Mouse (Mus musculus) embryonic facial prominence, embryonic 14.5 days (tissue): ENCODE measurements at regions not wholly inside any gene's neighbourhood (a gene's known extent, or its start where the extent isn't known, plus 50 kb on each side); places are given as distances from the start of the nearest gene placed in this dataset.

Source experiments
- ATAC-seq: fragments of 200-750 bp; cut with Nextera tagmentation; 2 replicates; pipeline ENCODE4 v1.8.0; 2017; ENCODE audit warnings: low read depth, moderate number of reproducible peaks, moderate TSS enrichment
- DNase-seq: peaks from one replicate; pipeline ENCODE4 v3.0.0-alpha.2; 2015; ENCODE audit warnings: low spot score
- H3K27ac ChIP-seq: fragments of 300-500 bp; sonication (generic); replicated peaks from 2 replicates; pipeline ENCODE4 v1.5.1; 2014; ENCODE audit warnings: low read depth, mild to moderate bottlenecking, low read length, moderate library complexity
- H3K27me3 ChIP-seq: fragments of 300-500 bp; sonication (generic); replicated peaks from 2 replicates; pipeline ENCODE4 v1.6.1; 2014; ENCODE audit warnings: low read length; ENCODE audit not compliant: control insufficient read depth, insufficient read depth
- H3K36me3 ChIP-seq: fragments of 300-500 bp; sonication (generic); 2 replicates; pipeline ENCODE4 v1.6.1; 2014; ENCODE audit warnings: low read length, mixed read lengths; ENCODE audit not compliant: control insufficient read depth, insufficient read depth
- H3K4me1 ChIP-seq: fragments of 300-500 bp; sonication (generic); 2 replicates; pipeline ENCODE4 v1.6.1; 2014; ENCODE audit warnings: antibody characterized with exemption, low read length; ENCODE audit not compliant: control insufficient read depth, insufficient read depth
- H3K4me2 ChIP-seq: fragments of 300-500 bp; sonication (generic); 2 replicates; pipeline ENCODE4 v1.6.1; 2014; ENCODE audit warnings: low read depth, mild to moderate bottlenecking, low read length, moderate library complexity, mixed read lengths
- H3K4me3 ChIP-seq: fragments of 300-500 bp; sonication (generic); 2 replicates; pipeline ENCODE4 v1.5.1; 2014; ENCODE audit warnings: low read depth, mild to moderate bottlenecking, low read length
- H3K9ac ChIP-seq: fragments of 300-500 bp; sonication (generic); 2 replicates; pipeline ENCODE4 v1.6.1; 2014; ENCODE audit warnings: low read depth, mild to moderate bottlenecking, low read length, moderate library complexity, mixed read lengths
- H3K9me3 ChIP-seq: fragments of 300-500 bp; sonication (generic); 2 replicates; pipeline ENCODE4 v1.6.1; 2016; ENCODE audit warnings: low read length; ENCODE audit not compliant: control insufficient read depth
- WGBS: fragments of 180-500 bp; shearing (Covaris S2); extraction: QIAGEN DNeasy Blood & Tissue Kit; methylation state at CpG from one replicate; pipeline ENCODE4 v1.1.7; 2014; 5-methylcytosine and 5-hydroxymethylcytosine counted together

DNA sequence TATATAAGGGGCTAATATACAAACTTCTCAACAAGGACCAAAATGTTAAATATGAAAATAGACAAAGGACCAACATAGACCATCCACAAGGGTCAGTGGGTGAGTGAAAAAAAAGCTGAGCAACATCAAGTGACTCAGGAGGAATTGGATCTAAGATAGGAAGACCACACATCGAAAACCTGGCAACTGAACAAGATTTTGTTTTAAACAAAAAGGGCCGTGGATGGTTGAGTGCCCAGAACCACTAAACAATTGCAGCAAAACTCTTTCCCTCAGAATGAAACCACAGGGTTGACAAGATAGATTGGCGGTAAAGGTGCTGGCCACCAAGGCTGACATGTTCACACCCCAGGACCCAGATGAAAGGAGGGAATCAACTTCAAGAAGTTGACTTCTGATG, 215.7 kb upstream of the Gm5148 start:
- no peak overlapping the region for H3K27ac ChIP-seq
- no peaks in the 10 kb centered on the region for H3K27me3 ChIP-seq
- H3K4me3 ChIP-seq = no peak overlapping the region
- H3K9ac ChIP-seq = no peak overlapping the region
- 80% methylated on average over 3 of the region's 3 CpGs for WGBS
- DNase-seq = no peak
- H3K9me3 ChIP-seq = no peaks in the 10 kb centered on the region
- no peak for ATAC-seq
- peaks cover 36% of the 10 kb centered on the region for H3K4me1 ChIP-seq
- H3K4me2 ChIP-seq = no peak overlapping the region
- no peaks in the 10 kb centered on the region for H3K36me3 ChIP-seq

DNA sequence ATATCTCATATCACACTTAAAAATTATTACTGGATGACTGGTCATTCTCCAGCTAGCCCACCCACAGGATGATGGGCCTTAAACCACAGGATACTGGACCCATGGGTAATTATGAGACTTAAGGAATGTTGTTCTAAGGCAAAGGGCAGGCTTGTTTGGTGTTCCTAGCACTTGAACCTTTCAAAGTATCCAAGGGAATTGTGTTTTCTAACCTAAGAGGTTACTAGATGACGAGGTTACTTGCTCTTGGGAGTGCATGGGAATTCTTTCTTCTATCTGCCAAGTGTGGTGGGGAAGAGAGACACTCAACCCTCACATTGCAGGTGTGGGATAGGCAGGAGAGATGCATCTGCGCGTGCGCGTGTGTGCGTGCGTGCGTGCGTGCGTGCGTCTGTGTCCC, 214.6 kb upstream of the Gm5148 start:
- no peak overlapping the region for H3K4me2 ChIP-seq
- H3K9me3 ChIP-seq = no peaks in the 10 kb centered on the region
- DNase-seq (no peak), ATAC-seq (no peak)
- H3K36me3 ChIP-seq = no peaks in the 10 kb centered on the region
- H3K4me1 ChIP-seq = peaks cover 40% of the 10 kb centered on the region
- no peak overlapping the region for H3K9ac ChIP-seq
- 92% methylated on average over 11 of the region's 11 CpGs for WGBS
- no peak overlapping the region for H3K27ac ChIP-seq
- H3K27me3 ChIP-seq = no peaks in the 10 kb centered on the region
- H3K4me3 ChIP-seq = no peak overlapping the region

DNA sequence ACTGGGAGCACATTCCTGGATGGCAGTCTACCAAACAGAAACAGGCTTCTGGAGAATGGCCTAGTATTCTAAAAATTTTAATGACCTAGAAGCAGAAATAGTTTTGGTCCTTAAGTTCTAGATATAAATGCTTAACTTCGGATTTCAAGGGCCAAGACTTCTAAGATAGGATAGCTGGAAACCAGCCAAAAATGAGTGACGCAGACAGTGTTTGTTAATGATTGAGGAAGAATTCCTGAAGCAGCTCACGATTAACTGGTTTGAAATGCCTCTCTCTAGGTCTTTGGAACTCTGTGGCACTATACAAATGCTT, 213.9 kb upstream of the Gm5148 start:
- no peak overlapping the region for H3K9ac ChIP-seq
- H3K4me1 ChIP-seq = peaks cover 40% of the 10 kb centered on the region
- H3K4me2 ChIP-seq = no peak overlapping the region
- DNase-seq = peak; percentile 71
- no peaks in the 10 kb centered on the region for H3K9me3 ChIP-seq
- no peaks in the 10 kb centered on the region for H3K27me3 ChIP-seq
- no peak overlapping the region; the same call in 1 of the 2 replicates for H3K27ac ChIP-seq
- H3K36me3 ChIP-seq = no peaks in the 10 kb centered on the region
- no peak overlapping the region for H3K4me3 ChIP-seq
- 25% methylated on average over 3 of the region's 3 CpGs for WGBS
- ATAC-seq = no peak

DNA sequence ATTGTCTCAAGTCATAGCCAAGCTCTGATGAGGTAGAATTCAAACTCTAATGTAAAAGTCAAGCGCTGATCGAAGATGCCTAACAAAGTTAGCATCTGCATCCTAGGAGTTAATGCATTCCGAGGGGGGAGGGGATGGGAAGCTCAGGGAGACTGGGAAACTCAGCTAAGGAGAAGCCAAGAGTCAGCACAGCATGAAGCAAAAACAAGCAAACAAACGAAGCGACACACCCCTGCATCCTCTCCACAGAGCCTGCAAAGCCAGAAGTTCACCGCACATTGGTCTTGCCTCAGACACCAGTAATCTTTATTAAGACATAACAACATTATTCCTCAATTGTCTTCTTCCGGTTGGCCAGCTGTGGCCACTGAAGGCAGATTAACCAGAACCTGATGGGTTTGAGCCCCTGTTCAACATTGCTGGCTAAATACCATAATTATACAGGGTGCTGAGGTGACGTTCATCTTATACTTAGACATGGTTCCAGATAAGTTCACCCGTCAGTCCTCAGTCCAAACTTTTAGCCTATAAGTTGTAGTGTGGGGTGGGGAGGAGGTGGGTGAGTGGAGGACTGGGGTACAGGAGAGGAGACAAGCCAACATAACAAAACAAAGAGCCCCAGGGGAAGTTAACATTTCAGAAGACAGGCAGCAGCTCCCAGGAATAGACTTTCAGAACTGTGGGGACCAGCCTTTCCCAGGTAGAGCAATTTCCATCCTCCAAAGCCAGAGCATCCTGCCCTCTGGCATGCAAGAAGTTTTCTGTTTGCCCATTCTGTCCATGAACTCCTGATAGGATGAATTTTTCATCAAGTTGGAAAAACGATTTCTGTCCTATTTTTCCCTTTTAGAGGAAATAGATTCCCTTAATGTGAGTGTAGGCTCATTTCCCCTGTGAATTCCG, 213.3 kb upstream of the Gm5148 start:
- Histone ChIP-seq H3K4me1 (peaks cover 40% of the 10 kb centered on the region), H3K4me2 (no peak overlapping the region), H3K9me3 (no peaks in the 10 kb centered on the region), H3K27me3 (no peaks in the 10 kb centered on the region), H3K4me3 (no peak overlapping the region), H3K9ac (no peak overlapping the region), H3K27ac (no peak overlapping the region; the same call in 1 of the 2 replicates), H3K36me3 (no peaks in the 10 kb centered on the region)
- WGBS = 32% methylated on average over 11 of the region's 11 CpGs
- no peak for DNase-seq
- ATAC-seq = no peak

DNA sequence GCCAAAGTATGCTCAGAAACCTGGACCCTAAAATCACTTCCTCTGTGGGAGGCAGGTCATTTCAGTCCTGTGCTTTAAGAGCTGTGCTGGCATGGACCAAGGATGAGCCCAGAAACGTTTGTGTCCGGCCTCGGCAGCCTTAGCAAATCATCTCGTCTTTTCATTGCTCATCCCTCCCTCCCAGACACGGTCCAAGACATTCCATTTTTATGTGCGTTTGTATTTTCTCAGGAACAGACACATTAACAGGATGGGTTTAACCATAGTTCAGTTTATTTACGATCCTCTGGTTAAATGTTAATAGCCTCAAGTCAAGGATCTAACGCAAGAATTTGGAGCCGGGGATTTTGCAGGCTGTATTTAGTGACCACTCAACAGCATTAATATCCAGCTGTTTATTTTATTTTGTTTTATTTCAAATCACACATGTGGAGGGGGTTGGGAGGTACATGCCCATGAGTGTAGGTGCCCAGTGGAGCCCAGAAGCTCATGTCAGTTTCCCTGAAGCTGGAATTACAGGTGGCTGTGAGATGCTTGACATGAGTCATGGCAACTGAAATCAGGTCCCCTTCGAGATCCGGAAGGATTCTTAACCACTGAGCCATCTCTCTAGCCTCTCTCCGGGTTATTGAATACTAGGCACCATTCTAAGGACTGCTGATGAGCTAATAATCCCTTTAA, 212.1 kb upstream of the Gm5148 start:
- no peak overlapping the region for H3K4me3 ChIP-seq
- H3K9me3 ChIP-seq = no peaks in the 10 kb centered on the region
- H3K4me2 ChIP-seq = peak overlapping the region; percentile 31; the same call in 1 of the 2 replicates
- H3K9ac ChIP-seq = peak overlapping the region; percentile 16; the same call in 1 of the 2 replicates
- H3K36me3 ChIP-seq = no peaks in the 10 kb centered on the region
- no peak for DNase-seq
- H3K4me1 ChIP-seq = peaks cover 40% of the 10 kb centered on the region
- no peak for ATAC-seq
- H3K27ac ChIP-seq = peak overlapping the region; percentile 45
- H3K27me3 ChIP-seq = no peaks in the 10 kb centered on the region
- 50% methylated on average over 12 of the region's 12 CpGs for WGBS

DNA sequence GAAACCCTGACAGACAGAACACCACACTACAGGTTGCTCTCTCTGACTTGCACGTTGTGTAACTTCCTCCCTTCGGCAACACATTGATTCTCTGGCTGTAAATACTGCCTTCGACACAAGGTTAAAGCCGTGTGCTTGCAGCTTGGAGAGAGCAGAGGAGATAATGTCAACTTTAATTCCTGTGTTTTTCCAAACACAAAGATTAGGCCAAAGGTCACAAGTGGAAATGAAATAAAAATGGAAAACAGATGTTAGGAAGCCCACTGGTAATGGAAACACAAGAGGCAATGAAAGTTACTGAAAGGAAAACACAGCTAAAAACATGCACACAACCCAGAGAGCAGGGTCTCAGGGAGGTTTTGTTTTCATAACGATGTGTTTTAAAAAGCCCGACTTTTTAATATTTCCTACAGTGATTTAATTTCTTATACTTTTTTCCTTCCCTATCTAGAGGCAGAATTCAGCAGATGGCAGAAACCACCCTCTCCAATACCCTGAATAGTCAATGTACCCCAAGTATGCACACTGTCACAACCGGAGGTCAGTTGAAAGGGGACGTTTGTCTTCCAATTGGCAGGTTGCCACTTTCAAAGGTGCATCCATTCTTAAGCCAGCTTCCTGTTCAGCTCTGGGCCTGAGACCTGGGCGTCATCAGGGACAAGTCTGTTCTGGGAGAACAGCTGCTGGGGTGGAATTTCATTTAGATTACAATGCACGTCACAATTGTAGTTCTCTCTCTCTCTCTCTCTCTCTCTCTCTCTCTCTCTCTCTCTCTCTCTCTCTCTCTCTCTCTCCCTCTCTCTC, 210.8 kb upstream of the Gm5148 start:
- ATAC-seq (peak; percentile 75), DNase-seq (peak; percentile 89)
- H3K36me3 ChIP-seq = no peaks in the 10 kb centered on the region
- H3K27me3 ChIP-seq = no peaks in the 10 kb centered on the region
- peaks cover 40% of the 10 kb centered on the region for H3K4me1 ChIP-seq
- H3K9ac ChIP-seq = no peak overlapping the region
- peak overlapping the region; percentile 45; the same call in 1 of the 2 replicates for H3K27ac ChIP-seq
- H3K9me3 ChIP-seq = no peaks in the 10 kb centered on the region
- no peak overlapping the region for H3K4me2 ChIP-seq
- 14% methylated on average over 10 of the region's 10 CpGs for WGBS
- H3K4me3 ChIP-seq = no peak overlapping the region

DNA sequence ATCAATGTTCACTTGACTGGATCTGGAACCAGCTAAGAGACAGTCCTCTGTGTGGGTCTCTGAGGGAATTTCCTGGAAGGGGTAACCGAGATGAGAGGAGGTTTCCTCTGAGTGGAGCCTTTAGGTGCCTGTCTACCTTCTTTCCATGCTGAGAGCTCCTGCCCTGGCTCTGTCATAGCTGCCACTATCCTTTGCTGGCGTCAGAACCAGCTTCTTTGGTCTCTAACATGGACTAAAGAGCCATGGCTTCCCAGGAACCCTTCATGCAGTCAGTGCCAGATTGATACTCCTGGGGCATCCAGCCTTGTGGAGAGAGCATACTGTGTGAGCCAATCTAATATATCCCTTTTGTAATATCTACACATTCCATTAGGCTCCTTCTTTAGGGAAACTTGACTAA, 209.9 kb upstream of the Gm5148 start:
- H3K36me3 ChIP-seq = no peaks in the 10 kb centered on the region
- DNase-seq (no peak), ATAC-seq (no peak)
- no peaks in the 10 kb centered on the region for H3K27me3 ChIP-seq
- H3K9ac ChIP-seq = no peak overlapping the region
- 77% methylated on average over 2 of the region's 2 CpGs for WGBS
- H3K27ac ChIP-seq = no peak overlapping the region
- no peaks in the 10 kb centered on the region for H3K9me3 ChIP-seq
- H3K4me3 ChIP-seq = no peak overlapping the region
- no peak overlapping the region for H3K4me2 ChIP-seq
- peaks cover 40% of the 10 kb centered on the region for H3K4me1 ChIP-seq

DNA sequence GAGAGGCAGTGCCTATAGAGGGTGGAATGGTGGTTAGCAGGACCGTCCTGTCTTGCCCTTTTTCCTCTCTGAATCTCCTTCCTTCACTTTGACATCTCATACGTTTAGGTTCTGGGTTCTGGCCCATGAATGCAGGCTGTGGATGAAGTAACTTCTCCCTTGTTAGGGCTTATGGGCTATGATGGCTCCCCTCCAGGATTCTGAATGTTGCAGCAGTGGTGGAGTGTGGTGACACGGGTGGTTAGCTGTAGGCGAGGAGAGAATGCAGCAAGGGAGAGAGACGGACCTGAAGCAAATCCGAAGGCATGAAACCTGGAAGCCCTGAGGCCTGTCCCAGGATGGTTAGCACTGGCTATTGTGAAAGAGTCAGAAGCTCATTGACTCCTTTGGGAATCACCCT, 204.4 kb upstream of the Gm5148 start:
- H3K9ac ChIP-seq = no peak overlapping the region
- H3K9me3 ChIP-seq = 0 out of 2 replicates have a peak, but pooled peaks cover 7% of the 10 kb centered on the region
- no peak overlapping the region for H3K4me3 ChIP-seq
- ATAC-seq = no peak
- H3K4me1 ChIP-seq = no peaks in the 10 kb centered on the region
- no peaks in the 10 kb centered on the region for H3K36me3 ChIP-seq
- no peak overlapping the region for H3K27ac ChIP-seq
- no peak for DNase-seq
- no peaks in the 10 kb centered on the region for H3K27me3 ChIP-seq
- no peak overlapping the region for H3K4me2 ChIP-seq
- WGBS = 67% methylated on average over 6 of the region's 6 CpGs
